Mouse (Mus musculus) cortical plate, adult 2 months (tissue): ENCODE measurements around the gene Cdc123. TPM values are rescaled to one million over a fixed set of nuclear protein-coding genes. Genes with fewer than 3 reads are reported as not detected.
A peak's percentile ranks its signal among the peaks of the same experiment; 100 is the strongest.

Experiments
- H3K27ac ChIP-seq: fragments of 200-500 bp; 2 replicates; pipeline ENCODE4 v1.5.1; 2012; ENCODE audit warnings: low read length, control low read depth, inconsistent platforms; ENCODE audit not compliant: insufficient read depth
- H3K4me1 ChIP-seq: fragments of 200-500 bp; 2 replicates; pipeline ENCODE4 v1.6.1; 2011; ENCODE audit warnings: low read length; ENCODE audit not compliant: control insufficient read depth, insufficient read depth
- H3K4me3 ChIP-seq: fragments of 200-500 bp; 2 replicates; pipeline ENCODE4 v1.5.1; 2011; ENCODE audit warnings: mild to moderate bottlenecking, low read length, control low read depth; ENCODE audit not compliant: insufficient read depth
- CTCF ChIP-seq: fragments of 200-500 bp; IDR thresholded peaks from 2 replicates; pipeline ENCODE4 v1.5.1; 2011; ENCODE audit warnings: mild to moderate bottlenecking, control low read depth, low read length; ENCODE audit not compliant: insufficient read depth; ENCODE audit errors: extremely low read depth
- POLR2A ChIP-seq: fragments of 200-500 bp; IDR thresholded peaks from 2 replicates; pipeline ENCODE4 v1.6.1; 2011; ENCODE audit warnings: mild to moderate bottlenecking, low read length, control low read depth; ENCODE audit not compliant: insufficient read depth; ENCODE audit errors: extremely low read depth
- polyA plus RNA-seq: library from polyadenylated mRNA; depleted of rRNA; stranded (reverse); fragments of >200 nt; gene quantifications from 2 replicates; pipeline ENCODE4 v1.2.3, GENCODE M21; 2012; rRNA removed

Gene Cdc123
- polyA plus RNA-seq: 118 and 126 TPM in 2 replicates

- TF ChIP-seq CTCF: peak; percentile 54
- TF ChIP-seq POLR2A: peak; percentile 75
- H3K4me1 ChIP-seq: no peaks in the 10 kb centered on the region
- peak within 1 kb of the TSS; percentile 23; the same call in 1 of the 2 replicates for H3K27ac ChIP-seq
- H3K4me3 ChIP-seq: peak within 1 kb of the TSS; percentile 72
These were observed at the start of gene Cdc123, which contains the start of gene Nudt5 for GRCm38 (mm10) chr2:5844873-5845631. Cdc123 (minus strand) TSS chr2:5845164. Nudt5 (plus strand) TSS chr2:5845019.

- H3K27ac ChIP-seq: no peak overlapping the region
- peaks cover 4% of the 10 kb centered on the region for H3K4me1 ChIP-seq
- no peak for TF ChIP-seq POLR2A
- no peak for TF ChIP-seq CTCF
- peak overlapping the region; percentile 67 for H3K4me3 ChIP-seq
These were observed 49.3 kb upstream of the Cdc123 start for GRCm38 (mm10) chr2:5894296-5894695.

GRCm38 (mm10) chr2:5889412-5889811, 44.4 kb upstream of the Cdc123 start:
- no peak overlapping the region for H3K4me3 ChIP-seq
- TF ChIP-seq POLR2A: no peak
- no peak for TF ChIP-seq CTCF
- H3K4me1 ChIP-seq: peaks cover 7% of the 10 kb centered on the region
- no peak overlapping the region for H3K27ac ChIP-seq

GRCm38 (mm10) chr2:5888865-5889264, 43.9 kb upstream of the Cdc123 start:
- Histone ChIP-seq H3K27ac (no peak overlapping the region), H3K4me1 (peaks cover 7% of the 10 kb centered on the region), H3K4me3 (no peak overlapping the region)
- TF ChIP-seq CTCF: no peak

- TF ChIP-seq POLR2A (no peak), CTCF (no peak)
These were observed 32.5 kb upstream of the Cdc123 start for GRCm38 (mm10) chr2:5877446-5877845.

GRCm38 (mm10) chr2:5869746-5870145, 24.8 kb upstream of the Cdc123 start:
- Histone ChIP-seq H3K4me1 (no peaks in the 10 kb centered on the region), H3K4me3 (no peak overlapping the region), H3K27ac (no peak overlapping the region)
- no peak for TF ChIP-seq CTCF
- no peak for TF ChIP-seq POLR2A

More at GRCm38 (mm10) chr2:5877446-5877845, 32.5 kb upstream of the Cdc123 start:
- Histone ChIP-seq H3K4me3 (no peak overlapping the region), H3K4me1 (no peaks in the 10 kb centered on the region), H3K27ac (no peak overlapping the region)

- Histone ChIP-seq H3K4me1 (no peaks in the 10 kb centered on the region), H3K27ac (no peak overlapping the region), H3K4me3 (no peak overlapping the region)
- no peak for TF ChIP-seq CTCF
- TF ChIP-seq POLR2A: no peak
These were observed 22.7 kb upstream of the Cdc123 start for GRCm38 (mm10) chr2:5867681-5868080.

GRCm38 (mm10) chr2:5862834-5863233, 17.9 kb upstream of the Cdc123 start, which contains the start of gene Gm13199:
Gm13199 (minus strand) TSS chr2:5862934.
- Histone ChIP-seq H3K27ac (no peak within 1 kb of the TSS), H3K4me3 (no peak within 1 kb of the TSS), H3K4me1 (no peaks in the 10 kb centered on the region)
- TF ChIP-seq POLR2A (no peak), CTCF (no peak)

GRCm38 (mm10) chr2:5851866-5852265, 6.9 kb upstream of the Cdc123 start:
- TF ChIP-seq POLR2A (no peak), CTCF (no peak)
- no peaks in the 10 kb centered on the region for H3K4me1 ChIP-seq
- H3K27ac ChIP-seq: no peak overlapping the region
- no peak overlapping the region for H3K4me3 ChIP-seq

- Histone ChIP-seq H3K4me1 (no peaks in the 10 kb centered on the region), H3K4me3 (no peak overlapping the region), H3K27ac (no peak overlapping the region)
- no peak for TF ChIP-seq POLR2A
- TF ChIP-seq CTCF: no peak
These were observed 6.2 kb upstream of the Cdc123 start for GRCm38 (mm10) chr2:5851116-5851515.

GRCm38 (mm10) chr2:5845826-5846225, 862 bp upstream of the Cdc123 start:
- no peak for TF ChIP-seq CTCF
- no peak for TF ChIP-seq POLR2A
- H3K27ac ChIP-seq: no peak overlapping the region
- H3K4me3 ChIP-seq: peak overlapping the region; percentile 72; the same call in 1 of the 2 replicates
- no peaks in the 10 kb centered on the region for H3K4me1 ChIP-seq
